Mouse (Mus musculus) megakaryocyte, adult 5-6 weeks (primary cell): ENCODE results near the gene Lamc1. TPM values are rescaled to one million over a fixed set of nuclear protein-coding genes. Genes with fewer than 3 reads are reported as not detected.
"Not testable (repeated sequence)": the region's sequence is repeated elsewhere in the genome, so short reads cannot be mapped to it uniquely, and the experiment has no call there.

Experiments
- ATAC-seq: 2 replicates; pipeline ENCODE4 v1.8.0; 2016; ENCODE audit warnings: mild to moderate bottlenecking, inconsistent platforms; ENCODE audit not compliant: poor library complexity, severe bottlenecking
- total RNA-seq, 2 experiments: library from RNA; stranded (forward) in 1 of 2; stranded (reverse) in 1 of 2; fragments of 153-499, 151-499 nt in 1 of 2; fragments of 221-1000, 200-1000 nt in 1 of 2; gene quantifications; 2 replicates each; pipeline versions ENCODE4 v1.2.3 to v1.2.4; 2015 to 2017

The Lamc1 gene
- total RNA-seq, 2 experiments from 2014 or later: 0.92 to 2.3 TPM

GRCm38 (mm10) chr1:153305249-153305648 is 27.3 kb downstream of the Lamc1 start:
- ATAC-seq: not testable (repeated sequence)

DNA sequence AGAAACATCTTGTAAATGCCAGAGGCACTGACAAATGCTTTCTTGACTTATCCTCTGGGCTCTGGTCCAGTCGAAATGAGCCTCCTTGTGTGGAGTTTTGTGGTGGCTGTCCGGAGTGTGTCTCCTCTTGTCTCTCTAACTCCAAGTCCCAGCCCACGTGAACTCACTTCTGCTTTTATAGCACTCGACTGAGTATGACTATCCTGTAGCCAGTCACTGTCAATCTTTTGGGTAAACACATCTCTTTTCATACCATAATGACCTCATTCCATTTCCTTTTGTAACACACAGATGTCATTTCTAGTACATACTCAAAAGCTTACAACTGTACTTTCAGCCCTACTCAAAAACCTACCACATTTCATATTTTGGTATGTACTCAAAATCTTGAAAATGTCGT is 33.1 kb downstream of the Lamc1 start:
- ATAC-seq: peak; percentile 79

DNA sequence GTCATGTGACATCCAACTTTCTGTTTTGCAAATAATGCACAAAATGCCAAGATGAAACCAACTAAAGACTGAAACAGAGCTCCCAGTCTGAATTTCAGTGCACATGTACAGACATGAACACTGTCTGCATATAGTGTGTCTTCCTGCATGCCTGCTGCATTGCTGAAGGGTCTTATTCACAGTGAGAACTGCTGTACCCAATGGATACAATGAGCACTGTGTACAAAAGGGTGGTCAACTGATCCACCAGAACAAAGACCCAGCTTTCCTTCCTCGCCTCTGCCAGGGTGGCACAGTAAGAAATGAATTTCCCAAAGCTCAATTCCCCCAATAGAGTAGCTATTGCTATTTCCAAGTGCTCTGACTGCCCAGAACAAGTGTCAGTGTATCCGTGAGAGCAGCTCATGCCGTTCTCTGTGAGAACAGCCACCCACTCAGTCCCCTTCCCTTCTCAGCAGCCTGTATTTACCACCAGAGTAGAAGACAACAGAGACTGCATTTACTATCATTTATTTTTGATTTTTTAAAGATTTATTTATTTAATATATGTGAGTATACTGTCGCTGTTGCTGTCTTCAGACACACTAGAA is 34.7 kb downstream of the Lamc1 start:
- not testable (repeated sequence) for ATAC-seq

GRCm38 (mm10) chr1:153296035-153296434 is 36.6 kb downstream of the Lamc1 start:
- ATAC-seq: no peak

- no peak for ATAC-seq
Observed at GRCm38 (mm10) chr1:153292892-153293291, 39.7 kb downstream of the Lamc1 start.

- no peak for ATAC-seq
Observed at GRCm38 (mm10) chr1:153292202-153292601, 40.4 kb downstream of the Lamc1 start.

DNA sequence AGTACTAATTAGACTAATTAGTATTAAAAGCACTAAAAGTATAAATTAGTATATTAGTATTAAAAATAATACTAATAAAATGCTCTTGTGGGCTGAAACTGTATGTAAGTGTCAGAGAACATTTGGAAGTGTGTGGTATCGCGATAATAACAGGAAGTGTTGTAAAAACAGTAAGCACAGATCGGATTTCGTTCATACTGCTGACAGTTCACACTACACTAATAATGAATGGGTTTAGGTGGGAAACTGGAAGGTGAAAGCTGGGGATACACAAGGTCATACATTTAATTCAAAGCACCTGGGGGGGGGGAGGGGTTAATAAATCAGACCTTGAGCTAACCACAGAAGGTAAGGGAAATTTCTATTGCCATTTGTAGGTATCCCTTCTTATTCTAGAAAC is 41.2 kb downstream of the Lamc1 start:
- ATAC-seq: no peak

GRCm38 (mm10) chr1:153288010-153288409 is 44.6 kb downstream of the Lamc1 start:
- no peak for ATAC-seq

DNA sequence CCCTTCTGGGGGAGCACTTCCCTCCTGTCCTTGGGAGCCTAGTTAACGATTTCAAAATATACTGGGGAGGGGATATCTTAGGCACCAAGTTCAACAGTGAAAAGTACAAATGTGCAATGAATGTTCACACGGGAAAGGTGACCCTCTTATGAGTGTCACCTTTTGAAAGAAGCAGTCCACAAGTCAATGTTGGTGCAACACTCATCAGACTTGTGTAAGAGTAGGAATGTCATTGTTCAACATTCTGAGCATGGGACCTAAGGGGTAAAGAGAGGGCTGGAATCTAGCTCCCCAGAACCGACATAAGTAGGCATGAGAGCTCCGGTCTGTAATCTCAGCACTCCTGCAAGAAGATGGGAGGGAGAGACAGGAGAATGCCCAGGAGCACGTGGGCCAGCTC is 45.1 kb downstream of the Lamc1 start:
- ATAC-seq: no peak

GRCm38 (mm10) chr1:153286216-153286615 is 46.4 kb downstream of the Lamc1 start:
- ATAC-seq: no peak

DNA sequence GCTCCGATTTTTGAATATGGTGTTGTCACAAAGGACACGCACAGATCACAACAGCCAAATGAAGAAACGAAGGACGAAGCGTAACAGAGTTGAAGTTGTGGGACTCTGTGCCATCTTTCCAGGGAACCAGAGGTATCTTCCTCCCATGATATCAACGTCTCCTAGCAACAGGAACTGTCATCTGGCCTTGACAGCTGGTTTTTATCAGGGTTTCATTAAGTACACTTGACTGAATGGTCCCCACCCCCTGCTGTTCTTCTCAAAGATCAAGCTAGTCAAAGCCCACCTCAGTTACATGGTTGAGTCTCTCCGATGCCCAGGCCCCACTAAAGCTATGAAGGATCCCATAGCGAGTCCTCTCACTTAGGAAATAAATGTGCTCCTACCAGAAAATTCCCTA is 47.4 kb downstream of the Lamc1 start:
- no peak for ATAC-seq

DNA sequence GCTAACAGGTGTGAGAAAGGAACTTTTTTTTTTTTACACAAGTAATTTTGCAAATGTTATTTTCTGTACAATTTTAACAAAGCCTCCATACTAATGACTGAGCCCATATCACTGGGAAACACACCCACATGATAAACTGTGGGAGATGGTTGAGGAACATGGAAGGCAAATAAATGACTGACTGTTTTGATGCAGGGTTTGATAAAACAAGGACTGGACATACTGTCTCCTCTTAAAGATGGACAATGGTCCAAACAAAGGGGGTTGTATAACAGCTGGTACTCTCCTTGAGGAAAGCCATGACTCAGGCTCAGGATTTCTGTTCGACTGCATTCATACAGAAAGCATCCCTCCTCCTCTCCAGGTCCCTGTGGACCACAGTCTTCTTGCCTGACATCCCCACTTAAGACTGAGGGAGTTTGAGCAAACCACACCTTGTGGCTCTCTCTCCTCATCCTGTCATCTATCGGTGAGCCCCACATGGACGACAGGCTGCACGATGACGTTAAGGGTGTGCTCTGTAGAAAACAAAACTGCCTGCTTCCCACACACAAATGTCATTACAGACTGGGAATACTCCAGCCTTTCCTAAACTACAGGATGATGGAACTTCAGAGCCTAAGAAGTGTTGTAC is 50.1 kb downstream of the Lamc1 start:
- no peak for ATAC-seq

DNA sequence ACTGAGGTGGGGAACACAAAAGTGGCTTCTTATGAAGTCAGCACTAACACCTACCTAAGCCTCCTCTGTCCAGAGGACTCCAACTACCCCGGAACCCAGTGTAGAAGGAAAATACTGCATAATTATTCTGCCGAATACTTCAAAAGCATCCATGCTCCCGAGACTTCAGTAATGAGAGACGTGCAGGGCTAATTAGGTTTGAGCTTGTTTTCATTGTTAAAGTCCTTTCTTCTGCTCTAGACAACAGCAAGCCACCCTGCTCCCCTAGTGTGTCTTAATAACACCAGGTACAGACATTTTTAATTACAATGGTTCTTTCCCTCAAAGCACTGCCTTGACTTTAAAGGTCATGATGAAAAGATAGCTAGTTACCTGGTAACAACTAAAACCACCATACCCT is 51.1 kb downstream of the Lamc1 start:
- ATAC-seq: no peak

DNA sequence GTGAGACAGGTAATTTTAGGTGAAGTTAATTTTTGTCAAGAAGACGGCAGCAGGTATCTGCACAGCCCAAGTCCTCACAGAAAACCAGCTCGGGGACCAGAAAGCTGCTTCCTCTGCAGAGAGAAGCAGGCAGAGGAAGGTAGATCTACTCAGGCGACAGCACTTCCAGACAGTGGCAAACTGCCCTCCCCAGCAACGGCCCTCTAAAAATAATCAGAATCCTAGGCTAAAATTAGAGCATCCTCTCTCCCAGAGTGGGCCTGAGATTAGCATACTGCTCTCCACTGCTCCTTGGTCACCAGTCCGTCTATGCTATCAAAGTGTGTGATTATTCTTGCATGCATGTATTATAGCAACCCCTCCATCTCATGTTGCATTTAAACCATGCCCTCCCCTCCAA is 52.2 kb downstream of the Lamc1 start:
- ATAC-seq: no peak

DNA sequence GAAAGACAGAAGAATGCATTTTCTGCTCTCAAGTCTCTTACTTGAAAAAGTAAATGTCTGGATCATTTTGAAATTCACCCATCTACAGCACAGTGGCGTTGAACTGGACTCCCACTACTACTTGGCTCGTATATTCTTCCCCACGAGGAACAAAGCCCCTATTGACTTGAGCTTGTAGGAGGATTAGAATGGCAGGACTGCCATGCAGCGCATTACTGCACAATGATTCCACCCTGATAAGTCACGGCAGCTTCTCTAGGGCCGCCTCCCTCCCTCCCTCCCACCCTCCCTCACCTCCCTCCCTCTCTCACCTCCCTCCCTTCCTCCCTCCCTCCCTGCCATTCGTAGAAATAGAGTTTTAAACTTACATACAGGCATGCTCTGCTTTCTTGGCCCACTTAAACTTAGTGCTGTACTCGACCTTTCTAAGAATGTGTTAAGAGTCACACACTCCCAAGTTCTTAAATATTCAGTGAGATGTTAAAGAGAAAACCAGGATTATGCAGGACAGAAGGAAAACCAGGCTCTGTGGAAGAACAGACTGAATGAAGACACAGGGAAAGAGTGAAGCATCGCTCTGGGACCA is 54.5 kb downstream of the Lamc1 start:
- no peak for ATAC-seq

DNA sequence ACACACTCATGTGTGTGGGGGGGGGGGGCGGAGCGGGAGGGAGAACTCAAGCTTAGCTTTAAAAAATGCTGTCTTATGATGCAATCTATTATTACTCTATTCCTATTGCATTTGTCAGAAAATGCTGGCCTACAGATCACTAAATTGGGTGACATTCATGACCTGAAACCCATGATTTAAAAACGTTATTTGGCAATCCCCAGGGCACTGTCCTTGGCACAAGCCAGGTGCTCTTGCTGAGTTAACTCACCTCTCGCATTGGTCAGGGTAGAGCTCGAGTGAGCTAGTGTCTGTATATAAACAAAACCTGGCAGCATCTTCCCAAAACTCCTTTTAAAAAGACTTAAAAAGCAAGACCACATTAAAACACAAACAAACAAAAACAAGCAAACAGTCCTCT is 57.1 kb downstream of the Lamc1 start:
- ATAC-seq: no peak

DNA sequence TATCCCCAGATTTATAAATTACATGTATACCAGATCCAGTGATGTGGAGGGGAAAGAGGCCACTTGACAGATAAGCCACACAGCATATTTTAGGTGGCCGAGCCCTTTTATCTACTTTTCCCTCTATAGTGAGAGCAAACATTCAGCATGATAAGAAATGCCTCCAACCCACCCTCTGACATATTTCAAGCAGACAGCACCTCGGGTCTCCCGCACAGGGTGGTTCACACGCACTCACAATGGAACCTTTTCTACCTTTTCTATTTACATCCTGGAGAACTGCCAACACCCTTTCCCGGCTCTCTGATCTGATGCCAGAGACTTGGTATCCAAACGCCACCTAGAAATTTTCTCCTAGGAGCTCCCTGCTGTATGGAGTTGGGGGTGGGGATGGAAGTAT is 58.0 kb downstream of the Lamc1 start:
- no peak for ATAC-seq

- no peak for ATAC-seq
Observed at GRCm38 (mm10) chr1:153273657-153274056, 58.9 kb downstream of the Lamc1 start.

GRCm38 (mm10) chr1:153270827-153271226 is 61.8 kb downstream of the Lamc1 start:
- no peak for ATAC-seq

- ATAC-seq: no peak
Observed at GRCm38 (mm10) chr1:153269681-153270080, 62.9 kb downstream of the Lamc1 start.

- ATAC-seq: no peak
Observed at GRCm38 (mm10) chr1:153268806-153269309, 63.7 kb downstream of the Lamc1 start.

DNA sequence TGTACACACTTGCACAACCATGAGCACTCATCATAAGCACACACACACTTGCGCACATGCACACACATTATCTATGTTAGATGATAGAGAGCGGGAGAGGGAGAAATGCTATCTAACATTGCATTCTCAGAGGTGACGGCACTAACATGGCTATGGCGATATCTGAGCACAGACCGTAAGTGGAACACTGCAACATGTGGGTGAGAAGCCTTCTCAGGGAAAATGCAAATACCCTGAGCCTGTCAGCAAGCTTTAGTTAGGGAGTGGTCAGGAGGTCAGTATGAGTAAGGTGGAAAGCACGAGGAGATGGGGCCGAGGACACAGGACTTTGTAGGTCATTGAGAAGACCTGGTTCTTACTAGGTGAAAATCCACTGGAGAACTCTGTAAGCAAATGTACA is 64.3 kb downstream of the Lamc1 start:
- ATAC-seq: no peak
